Mouse (Mus musculus): ENCODE results near the gene Ift22.
A peak's percentile ranks its signal among the peaks of the same experiment; 100 is the strongest.
"Not testable (repeated sequence)": the region's sequence is repeated elsewhere in the genome, so short reads cannot be mapped to it uniquely, and the experiment has no call there.

Gene Ift22

GRCm38 (mm10) chr5:136905630-136906029 is 2.3 kb upstream of the Ift22 start:
- no peak for DNase-seq (ENCODE audit: low read depth, low spot score)

GRCm38 (mm10) chr5:136907587-136907986 is 363 bp upstream of the Ift22 start:
- DNase-seq (ENCODE audit: low read depth, low spot score): no peak

GRCm38 (mm10) chr5:136914183-136914582 is 6.2 kb downstream of the Ift22 start:
- DNase-seq (ENCODE audit: low read depth, low spot score): no peak

DNA sequence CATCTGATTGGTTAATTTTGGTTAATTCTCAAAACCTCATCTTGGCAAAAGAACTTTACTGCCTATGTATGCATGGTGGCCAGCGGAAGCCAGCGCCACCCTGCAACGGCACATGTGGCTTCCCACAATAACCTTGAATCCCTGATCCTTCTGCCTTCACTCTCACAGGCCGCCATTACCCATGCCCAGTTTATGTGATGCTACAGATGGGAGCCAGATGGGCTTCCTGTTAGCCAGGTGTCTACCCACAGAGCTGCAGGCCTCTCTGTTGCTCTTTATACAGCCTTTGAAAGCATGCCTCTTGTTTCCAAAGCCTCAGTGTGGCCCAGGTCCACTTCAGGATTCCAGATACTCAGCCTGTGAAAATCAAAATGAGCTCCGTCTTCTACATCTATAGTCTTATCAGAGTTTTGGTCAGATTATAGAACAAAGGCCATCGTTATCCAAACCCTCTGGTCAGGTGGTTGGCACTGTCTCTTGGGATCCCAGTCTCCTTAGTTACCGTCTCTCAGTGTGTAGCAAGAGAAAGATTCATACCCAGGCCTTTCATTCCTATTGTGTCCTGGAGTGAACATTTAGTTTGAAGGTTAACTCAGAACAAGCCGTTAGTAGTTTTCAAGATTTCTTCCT is 9.8 kb downstream of the Ift22 start:
- DNase-seq (ENCODE audit: low read depth, low spot score): no peak

GRCm38 (mm10) chr5:136918655-136919472 is 10.9 kb downstream of the Ift22 start:
- DNase-seq (ENCODE audit: low read depth, low spot score): peak; percentile 83

DNA sequence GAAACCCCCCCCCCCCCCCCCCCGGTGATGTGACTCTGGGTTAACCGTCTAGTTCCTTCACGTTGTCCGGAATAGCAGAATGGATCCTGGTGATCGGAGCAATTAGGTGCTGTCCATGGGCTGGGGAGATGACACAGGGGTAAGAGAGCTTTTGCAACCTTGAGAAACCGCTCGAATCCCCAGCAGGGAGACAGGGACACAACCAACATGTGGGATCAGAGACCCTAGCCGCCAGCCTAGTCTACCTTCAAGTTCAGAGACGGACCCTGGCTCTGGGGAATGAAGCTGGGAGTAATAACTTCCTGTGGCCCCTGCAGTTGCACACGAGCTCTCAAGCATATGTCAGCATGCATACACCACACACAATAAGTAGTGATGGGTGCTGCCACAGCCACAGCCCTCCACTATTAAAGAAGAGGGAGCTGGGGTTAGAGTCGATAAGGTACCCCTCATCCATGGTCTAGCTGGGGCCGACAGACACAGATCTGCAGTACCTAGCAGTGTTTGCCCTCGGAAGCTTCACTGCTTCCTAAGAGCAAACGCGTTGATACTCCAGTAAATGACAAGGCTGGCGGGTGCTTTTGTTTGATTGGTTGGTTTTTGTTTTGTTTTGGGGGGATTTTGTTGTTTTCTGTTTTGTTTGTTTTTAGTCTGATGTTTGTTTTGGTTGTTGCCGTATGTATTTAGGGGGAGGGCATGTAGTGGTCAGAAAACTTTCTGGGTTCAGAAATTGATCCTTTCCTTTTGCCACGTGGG is 11.8 kb downstream of the Ift22 start:
- DNase-seq (ENCODE audit: low read depth, low spot score): no peak

DNA sequence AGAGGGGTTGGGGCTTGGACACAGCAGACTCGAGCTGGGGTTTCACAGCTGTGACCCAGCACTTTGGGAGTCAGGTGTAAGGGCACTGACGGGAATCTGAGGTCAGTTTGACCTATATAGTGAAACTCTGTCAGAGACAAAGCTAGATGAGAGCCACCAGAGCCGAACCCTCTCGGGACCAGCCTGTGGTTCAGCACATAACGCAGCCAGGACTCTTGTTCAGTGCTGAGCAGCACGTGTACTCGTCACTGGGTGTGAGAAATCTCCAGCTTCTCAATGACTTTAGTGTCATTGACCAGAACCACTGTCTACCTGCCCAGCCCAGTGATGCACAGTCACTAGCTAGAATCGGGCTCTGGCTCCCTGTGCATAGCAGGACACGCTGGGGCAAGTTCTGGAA is 14.9 kb downstream of the Ift22 start:
- DNase-seq (ENCODE audit: low read depth, low spot score): no peak

- DNase-seq (ENCODE audit: low read depth, low spot score): no peak
These were observed 16.0 kb downstream of the Ift22 start for GRCm38 (mm10) chr5:136923751-136924478.

DNA sequence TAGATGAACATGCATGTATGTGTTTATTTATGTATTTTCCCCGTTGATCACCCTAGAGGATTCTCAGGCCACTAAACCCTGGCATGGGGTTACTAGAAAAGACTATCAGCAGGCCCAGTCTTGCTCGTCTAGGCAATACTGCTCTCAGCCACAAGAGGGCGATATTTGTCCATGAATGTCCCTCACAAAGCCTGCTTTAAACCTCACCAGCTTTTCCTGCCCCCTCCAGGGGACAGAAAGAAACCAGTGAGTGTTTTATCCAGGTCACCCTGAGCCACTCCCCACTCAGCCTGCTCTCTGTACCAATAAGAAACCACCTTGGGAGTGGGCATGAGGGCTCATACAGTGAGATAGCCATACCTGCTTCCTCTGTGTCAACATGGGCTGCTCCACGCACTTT is 21.1 kb downstream of the Ift22 start:
- DNase-seq (ENCODE audit: low read depth, low spot score): peak; percentile 60

GRCm38 (mm10) chr5:136931896-136932295 is 23.9 kb downstream of the Ift22 start:
- DNase-seq (ENCODE audit: low read depth, low spot score): no peak

- no peak for DNase-seq (ENCODE audit: low read depth, low spot score)
These were observed 25.0 kb downstream of the Ift22 start for GRCm38 (mm10) chr5:136932956-136933355.

- no peak for DNase-seq (ENCODE audit: low read depth, low spot score)
These were observed 26.0 kb downstream of the Ift22 start for GRCm38 (mm10) chr5:136933930-136934329.

DNA sequence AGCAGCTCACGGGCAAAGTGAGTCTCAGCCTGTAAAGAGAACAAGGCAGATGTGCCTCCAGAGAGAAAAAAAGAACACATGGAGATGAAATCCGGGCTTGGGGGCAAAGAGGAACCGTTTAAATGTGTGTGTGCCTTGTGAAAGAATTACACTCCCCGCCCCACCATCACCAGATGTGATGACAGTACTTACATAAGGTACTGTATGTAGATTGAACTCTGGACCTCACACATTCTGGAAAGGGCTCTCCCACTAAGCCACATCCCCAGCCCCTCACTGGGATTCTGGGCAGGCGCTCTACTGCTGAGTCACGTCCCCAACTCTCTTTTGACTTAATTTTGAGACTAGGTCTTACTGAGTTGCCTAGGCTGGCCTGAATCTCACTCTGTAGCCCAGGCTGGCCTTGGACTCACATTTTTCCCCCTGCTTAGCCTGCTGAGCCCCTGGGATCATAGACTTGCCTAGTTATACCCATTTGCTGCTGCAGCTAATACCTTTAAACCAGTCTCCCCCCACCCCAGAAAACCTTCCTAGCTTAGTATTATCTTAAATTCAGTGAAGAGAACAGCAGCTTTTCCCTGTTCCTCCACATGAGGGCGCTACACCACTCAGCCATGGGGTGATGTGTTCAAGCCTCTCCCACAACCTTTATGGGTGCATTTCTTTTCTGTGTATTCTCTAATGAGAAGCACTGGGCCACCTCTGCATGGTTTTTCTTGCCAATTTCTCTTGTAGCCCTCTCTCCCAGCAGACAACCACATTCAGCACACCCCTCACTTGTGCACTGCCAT is 28.1 kb downstream of the Ift22 start:
- no peak for DNase-seq (ENCODE audit: low read depth, low spot score)

DNA sequence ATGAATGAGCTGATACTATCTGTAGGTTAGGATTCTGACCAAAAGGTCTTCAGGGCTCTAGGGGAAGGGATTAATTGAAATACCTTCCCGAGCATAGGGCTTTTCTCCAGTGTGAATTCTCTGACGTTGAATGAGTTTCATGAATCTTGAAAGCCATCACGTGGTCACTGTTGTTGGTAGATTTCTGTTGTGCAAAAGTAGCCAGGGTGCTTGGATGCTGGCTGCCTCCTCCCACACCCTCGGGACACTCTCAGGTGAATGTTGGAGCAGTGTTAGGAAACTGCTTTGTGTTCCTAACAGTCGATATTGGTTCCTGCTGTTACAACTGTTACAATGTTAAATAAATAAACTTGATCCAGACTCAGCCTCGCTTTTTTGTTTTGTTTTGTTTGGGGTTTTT is 28.8 kb downstream of the Ift22 start:
- DNase-seq (ENCODE audit: low read depth, low spot score): no peak

DNA sequence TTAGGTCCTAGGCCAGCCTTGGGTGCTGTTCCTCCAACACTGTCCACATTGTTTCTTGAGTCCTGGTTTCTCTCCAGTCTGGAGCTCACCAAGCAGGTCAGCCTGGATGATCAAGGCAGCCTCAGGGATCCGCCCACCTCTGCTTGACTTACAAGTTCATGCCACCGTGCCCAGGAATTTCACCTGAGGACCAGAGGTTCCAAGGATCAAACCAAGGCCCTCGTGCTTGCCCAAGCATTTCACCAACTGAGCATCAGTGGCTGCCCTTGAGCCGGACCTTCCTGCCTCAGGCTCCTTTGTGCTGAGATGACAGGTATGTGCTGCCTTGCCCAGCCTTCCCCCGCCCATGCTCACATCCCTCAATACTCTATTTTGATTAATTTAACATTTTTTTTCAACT is 29.7 kb downstream of the Ift22 start:
- DNase-seq (ENCODE audit: low read depth, low spot score): no peak

GRCm38 (mm10) chr5:136939284-136939683 is 31.3 kb downstream of the Ift22 start:
- DNase-seq (ENCODE audit: low read depth, low spot score): no peak

GRCm38 (mm10) chr5:136940029-136940428 is 32.1 kb downstream of the Ift22 start:
- DNase-seq (ENCODE audit: low read depth, low spot score): not testable (repeated sequence)

- DNase-seq (ENCODE audit: low read depth, low spot score): no peak
These were observed 33.1 kb downstream of the Ift22 start for GRCm38 (mm10) chr5:136940845-136941560.

- no peak for DNase-seq (ENCODE audit: low read depth, low spot score)
These were observed 34.8 kb downstream of the Ift22 start for GRCm38 (mm10) chr5:136942781-136943180.

DNA sequence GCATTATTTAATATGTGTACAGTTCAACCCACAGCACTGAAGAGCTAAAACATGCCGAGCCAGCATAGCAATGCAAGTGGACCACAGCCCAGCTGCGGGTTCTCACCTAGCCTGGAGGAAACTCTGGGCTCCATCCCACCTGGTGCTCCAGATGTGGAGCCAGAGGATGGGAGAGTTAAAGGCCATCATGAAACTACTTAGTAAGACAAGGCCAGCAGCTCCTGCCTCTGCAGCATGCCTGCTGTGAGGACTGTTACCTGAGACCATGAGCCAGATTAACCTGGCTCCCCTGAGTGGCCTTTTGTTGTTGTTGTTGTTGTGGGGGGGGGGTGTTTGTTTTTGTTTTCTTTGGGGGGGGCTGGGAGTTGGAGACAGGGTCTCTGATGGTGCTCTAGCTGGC is 35.4 kb downstream of the Ift22 start:
- DNase-seq (ENCODE audit: low read depth, low spot score): no peak

All from brain, embryonic 18.5 days (tissue).